Mouse (Mus musculus) heart, postnatal 4 days (tissue): Measurements from ENCODE around the gene Prcc. TPM values are rescaled to one million over a fixed set of nuclear protein-coding genes. Genes with fewer than 3 reads are reported as not detected.
"Not testable (repeated sequence)": the region's sequence is repeated elsewhere in the genome, so short reads cannot be mapped to it uniquely, and the experiment has no call there.

Experiments
- DNase-seq: peaks from one replicate; pipeline ENCODE4 v3.0.0; 2021
- total RNA-seq, 2 experiments: library from RNA; stranded (reverse); gene quantifications; 2 replicates each; pipeline ENCODE4 v1.2.3; 2021

Gene Prcc
- total RNA-seq, 2 experiments from 2014 or later = 56.2 to 56.9 TPM

DNA sequence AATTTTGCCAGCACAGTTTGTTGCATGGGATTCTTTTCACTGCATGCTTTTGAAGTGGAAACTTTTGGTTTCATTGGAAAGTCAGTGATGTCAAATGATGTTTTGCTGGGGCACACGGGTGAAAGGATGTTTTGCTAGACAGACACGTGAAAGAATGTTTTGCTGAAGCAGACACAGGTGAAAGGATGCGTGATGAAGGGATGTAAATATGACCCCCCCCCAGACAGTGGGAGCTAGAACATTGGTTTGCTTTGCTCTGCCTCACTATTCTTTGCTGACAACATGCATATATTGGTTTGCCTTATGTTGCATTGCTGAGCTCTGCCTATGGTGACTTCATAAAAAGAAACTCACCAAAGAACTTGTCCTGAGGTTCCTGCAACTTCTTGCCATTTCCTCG lies 40.4 kb downstream of the Prcc start:
- no peak for DNase-seq

DNA sequence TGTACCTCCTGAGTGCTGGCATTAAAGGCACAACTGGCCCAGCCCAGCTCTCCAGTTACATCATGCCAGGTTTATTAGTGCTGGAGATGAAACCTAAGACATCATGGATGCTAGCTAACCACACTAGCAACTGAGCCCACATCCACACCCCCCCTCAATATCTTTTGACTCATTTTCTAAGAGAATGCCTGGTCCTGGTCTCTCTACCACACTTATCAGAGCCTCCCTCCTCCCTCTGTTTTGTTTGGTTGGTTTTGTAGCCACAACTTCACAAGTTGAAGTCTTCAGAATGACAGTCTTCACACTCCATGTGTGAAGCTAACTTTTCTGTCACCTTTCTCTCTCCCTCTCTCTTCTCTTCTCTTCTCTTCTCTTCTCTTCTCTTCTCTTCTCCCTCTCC lies 44.5 kb downstream of the Prcc start:
- no peak for DNase-seq

DNA sequence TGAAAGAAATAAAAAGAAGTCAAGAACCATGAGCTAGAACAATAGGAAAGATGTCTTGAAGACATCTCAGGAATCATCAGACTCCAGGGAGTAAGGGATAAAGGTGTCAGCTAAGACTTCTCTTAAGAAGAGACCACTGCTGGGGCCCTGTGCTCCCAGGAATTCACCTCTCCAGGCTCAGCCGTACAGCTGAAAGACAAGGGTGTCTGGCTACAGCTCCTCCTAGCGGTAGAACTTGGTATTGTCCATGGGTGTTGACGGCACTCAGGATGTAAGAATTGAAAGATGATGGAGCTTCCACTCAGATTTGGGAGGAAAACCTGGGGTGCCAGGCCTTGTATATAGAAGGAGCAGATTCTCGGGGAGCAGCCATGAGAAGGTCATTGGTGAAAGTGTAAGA lies 46.8 kb downstream of the Prcc start:
- DNase-seq = peak; percentile 87

DNA sequence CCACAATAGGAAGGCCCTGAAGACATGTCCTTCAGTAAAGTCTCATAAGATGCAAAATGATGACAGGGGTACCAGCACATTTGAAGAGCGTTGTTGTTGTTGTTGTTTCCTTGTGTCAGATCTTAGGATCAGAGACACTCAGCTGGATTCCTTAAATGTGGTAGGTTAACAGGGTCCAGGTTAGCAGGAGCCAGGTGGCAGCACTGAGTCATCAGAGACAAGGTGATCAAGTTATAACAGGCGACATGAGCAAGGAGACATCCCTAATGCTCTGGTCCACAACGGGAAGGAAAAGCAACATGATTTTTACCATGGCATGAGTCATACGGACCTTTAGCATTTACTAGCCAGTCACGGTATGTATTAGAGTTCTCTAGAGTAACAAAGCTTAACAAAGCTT lies 51.9 kb downstream of the Prcc start:
- DNase-seq = no peak

DNA sequence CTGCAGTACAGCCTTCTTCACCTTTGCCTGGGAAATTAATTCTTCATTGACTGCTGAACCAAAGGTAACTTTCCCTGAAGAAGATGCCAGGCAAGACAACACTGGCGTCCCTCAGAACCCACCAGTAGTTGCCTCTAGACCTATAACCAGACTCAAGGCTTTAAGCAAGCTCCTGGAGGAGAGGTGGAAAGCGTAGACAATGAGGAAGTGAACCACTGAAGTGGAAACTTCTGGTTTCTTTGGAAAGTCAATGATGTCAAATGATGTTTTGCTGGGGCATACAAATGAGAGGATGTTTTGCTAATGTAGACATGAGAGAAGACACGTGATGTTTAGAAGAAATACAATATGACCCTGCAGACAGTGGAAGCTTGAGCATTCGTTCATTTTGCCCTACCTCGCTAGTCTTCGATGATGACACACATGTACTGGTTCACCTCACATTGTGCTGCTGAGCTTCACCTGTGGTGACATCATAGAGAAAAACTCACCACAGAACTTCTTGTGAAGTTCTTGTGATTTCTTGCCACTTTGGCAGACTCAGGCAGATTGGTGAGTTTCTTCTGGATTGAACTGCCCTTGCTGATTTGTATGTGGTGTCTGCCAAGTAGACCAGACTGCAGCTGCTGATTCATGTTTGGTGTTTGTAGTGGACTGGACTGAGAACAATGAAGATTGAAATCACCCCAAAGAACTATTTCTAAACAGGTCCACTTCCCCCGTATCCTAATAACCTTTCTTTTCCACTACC lies 53.1 kb downstream of the Prcc start:
- DNase-seq = no peak

DNA sequence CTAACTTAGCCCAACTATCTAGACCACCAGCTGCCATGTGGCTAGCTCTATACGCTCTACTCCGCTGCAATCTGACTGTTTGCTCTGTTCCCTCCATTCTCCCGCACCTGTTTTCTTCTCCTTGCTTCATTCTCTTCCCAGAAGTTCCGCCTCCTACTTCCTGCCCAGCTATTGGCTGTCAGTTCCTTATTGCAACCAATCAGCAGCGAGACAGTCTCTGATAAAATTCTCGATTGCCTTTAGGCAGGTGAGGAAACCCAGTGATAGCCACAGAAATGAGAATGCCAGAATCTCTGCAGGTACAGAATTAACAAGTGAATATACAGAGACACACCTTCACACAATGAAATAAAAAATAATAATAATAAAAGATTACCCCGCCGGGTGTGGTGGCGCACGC lies 56.4 kb downstream of the Prcc start:
- DNase-seq = no peak

DNA sequence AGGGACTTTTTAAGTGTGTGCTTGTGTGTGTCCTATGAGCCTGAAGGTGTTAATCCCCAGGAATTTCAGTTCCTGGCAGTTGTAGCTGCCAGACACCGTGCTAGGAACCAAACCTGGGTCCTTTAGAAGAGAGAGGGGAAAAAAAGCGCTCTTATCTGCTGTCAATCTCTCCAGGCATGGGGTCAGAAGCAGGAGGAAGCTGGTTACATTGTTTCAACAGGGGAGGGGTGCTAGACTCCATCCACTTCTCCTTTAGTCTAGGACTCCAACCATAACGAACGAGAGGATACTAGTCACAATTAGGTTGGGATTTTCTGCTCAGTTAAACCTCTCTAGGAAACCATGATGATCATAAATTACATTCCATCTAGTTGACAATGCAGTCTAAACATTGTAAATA lies 57.0 kb downstream of the Prcc start:
- no peak for DNase-seq

DNA sequence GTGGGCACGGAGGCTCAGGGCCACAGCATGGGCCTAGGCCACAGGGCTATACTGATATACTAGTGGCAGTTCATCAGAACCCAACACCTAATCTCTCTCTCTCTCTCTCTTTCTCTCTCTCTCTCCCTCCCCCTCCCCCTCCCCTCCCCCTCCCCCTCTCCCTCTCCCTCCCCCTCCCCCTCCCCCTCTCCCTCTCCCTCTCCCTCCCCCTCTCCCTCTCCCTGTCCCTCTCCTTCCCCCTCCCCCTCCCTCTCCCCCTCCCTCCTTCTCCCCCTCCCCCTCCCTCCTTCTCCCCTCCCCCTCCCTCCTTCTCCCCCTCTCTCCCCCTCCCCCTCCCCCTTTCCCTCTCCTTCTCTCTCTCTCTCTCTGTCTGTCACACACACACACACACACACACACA lies 61.2 kb downstream of the Prcc start, which contains the start of gene Pear1:
Gene Pear1, minus strand, starts transcription at position 101 of the 400 bp plus-strand sequence.
- DNase-seq = not testable (repeated sequence)

DNA sequence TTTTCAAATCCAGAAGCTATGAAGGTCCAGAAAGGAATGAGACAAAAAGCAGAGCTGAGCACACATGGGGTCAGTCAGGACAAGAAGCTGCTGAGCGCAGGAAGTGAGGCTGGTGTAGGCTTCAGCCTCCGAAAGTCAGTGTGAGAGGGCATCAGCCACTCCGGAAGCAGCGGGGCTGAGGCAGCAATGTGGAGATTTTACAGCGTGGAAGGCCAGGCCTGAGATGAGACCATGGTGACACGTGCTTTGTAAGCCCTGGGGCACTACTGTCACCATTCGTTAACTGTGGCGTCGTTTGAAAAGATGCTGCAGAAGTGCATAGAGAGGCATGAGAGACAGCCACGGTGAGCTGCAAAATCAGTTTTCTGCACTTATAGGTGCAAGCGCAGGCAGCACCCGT lies 67.2 kb downstream of the Prcc start:
- no peak for DNase-seq

DNA sequence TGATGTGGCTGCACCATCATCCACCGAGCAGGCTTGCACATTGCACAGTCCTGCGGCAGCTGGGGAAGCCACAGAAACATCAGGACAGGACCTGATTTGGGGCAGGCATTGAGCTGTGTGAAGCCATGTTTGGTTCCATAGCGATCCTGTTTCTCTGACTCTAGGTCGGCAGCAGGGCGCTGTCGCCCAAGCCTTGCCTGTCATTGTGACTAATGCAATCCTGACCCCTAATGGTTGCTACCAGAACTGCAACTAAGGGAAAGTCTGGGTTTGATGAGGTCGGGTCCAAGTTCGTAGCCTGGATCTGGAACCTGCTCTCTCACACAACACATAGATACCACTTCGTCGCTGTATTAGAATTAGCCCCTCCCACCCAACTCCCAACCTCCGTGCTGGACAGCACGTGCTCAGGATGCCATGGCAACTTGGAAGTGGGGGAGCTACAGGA lies 68.7 kb downstream of the Prcc start:
- peak; percentile 85 for DNase-seq

DNA sequence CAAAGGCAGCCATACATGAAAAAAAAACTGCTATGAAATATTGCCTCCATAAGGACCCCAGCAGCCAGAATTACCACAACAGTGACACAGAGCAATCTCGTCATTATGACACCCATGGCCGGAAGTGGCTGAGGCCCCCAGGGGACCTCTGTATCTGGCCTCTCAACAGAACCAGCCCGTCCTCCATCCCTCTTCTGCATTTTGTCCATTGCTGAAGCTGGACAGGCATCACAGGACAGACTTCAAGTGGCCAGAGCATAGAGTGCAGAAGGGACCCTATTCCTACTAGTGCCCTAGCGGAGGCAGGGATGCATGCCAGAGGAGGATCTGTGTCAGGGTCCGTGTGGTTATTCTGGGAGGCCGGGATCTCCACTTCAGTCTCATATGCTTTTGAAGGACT lies 69.2 kb downstream of the Prcc start:
- no peak for DNase-seq

DNA sequence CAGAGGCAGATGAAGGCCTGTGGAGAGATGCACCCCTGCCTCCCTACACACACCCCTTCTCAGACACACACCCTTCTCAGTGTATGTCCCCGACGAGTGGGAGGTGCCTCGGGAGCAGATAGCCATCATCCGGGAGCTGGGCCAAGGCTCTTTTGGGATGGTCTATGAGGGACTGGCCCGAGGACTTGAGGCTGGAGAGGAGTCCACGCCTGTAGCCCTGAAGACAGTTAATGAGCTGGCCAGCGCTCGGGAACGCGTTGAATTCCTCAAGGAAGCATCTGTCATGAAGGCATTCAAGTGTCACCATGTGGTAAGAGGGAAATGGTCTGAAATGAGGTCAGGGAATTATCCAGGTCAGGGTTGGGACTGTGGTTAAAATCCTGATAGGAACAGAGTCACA lies 72.5 kb downstream of the Prcc start:
- DNase-seq = peak; percentile 37

DNA sequence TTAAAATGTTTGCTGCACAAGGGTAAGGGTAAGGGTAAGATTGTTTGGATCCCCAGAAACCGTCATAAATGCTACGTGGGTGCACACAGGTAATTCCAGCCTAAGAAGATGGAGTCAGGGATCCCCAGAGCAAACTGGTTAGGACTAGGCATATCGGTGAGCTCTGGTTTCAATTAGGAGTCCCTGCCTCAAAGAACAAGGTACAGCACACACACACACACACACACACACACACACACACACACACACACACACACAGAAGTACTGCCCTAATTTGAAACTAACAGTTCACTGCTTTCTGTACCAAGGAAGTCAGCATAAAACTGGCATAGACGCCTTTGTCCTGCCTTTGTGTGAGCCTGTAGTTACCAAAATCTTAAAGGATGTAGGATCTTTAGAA lies 73.0 kb downstream of the Prcc start:
- DNase-seq = no peak

DNA sequence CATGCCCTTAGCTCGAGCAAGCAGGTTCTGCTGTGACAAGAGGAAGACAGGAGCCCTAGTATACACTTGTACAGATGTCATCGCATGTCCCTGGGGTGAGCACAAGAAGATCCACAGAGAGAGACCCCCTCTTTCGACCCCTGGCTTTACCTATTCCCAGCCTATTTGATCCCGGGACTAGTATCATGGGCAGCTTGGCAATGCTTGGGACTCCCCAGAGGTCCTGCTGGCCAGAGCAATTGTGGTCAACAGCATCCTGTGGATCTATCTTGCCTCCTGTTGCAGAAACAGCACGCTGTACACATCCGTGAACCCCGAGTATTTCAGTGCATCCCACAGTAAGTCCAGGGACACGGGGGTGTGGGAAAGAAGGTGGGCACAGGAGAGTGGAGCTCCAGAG lies 74.1 kb downstream of the Prcc start:
- DNase-seq = no peak

DNA sequence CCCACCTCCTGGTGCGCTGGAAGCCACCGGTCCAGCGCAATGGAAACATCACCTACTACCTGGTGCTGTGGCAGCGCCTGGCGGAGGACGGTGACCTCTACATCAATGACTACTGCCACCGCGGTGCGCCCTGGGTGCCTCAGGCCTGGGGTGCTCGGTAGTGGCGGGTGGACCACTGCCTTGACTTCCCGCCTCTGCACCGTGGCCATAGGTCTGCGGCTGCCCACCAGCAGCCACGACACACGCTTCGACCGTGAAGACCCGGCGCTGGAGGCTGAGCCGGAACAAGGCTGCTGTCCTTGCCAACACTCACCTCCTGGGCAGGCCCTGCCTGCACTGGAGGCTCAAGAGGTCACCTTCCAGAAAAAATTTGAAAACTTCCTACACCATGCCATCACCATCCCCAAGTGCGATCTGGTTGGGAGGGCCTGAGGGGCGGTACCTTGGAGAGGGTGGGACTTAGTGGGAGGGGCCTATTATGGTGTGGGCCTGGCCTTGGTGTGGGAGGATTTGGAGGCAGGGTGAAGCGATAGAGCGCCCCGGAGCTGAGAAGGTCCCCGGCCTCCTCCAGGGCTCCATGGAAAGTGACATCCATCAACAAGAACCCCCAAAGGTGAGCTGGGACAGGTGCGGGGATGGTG lies 76.0 kb downstream of the Prcc start:
- DNase-seq = no peak

Other genes starting within 250 kb of the Prcc start
- under 1 TPM; 0.50 to 0.57 TPM for gene Lrrc71, start 137.0 kb downstream of the Prcc start, total RNA-seq
- gene Ntrk1, start 90.4 kb downstream of the Prcc start, total RNA-seq = under 1 TPM; 0.09 to 0.10 TPM
- gene Insrr, start 88.7 kb downstream of the Prcc start, total RNA-seq = under 1 TPM in 1 of 2 experiments, not detected in 1; 0.07 TPM
- gene Pear1, start 61.3 kb downstream of the Prcc start, total RNA-seq = 10 to 100 TPM; 24.8 to 26.1 TPM
- gene Sh2d2a, start 38.9 kb downstream of the Prcc start, total RNA-seq = under 1 TPM in 1 of 2 experiments, not detected in 1; 0.12 TPM
- 100 to 1,000 TPM; 146 to 151 TPM for gene Hdgf, start 20.7 kb upstream of the Prcc start, total RNA-seq
- gene Mrpl24, start 33.9 kb upstream of the Prcc start, total RNA-seq = 10 to 100 TPM; 68.2 to 68.9 TPM
- gene Isg20l2, start 44.7 kb upstream of the Prcc start, total RNA-seq = 10 to 100 TPM; 20.1 to 21.2 TPM
- gene Rrnad1, start 45.1 kb upstream of the Prcc start, total RNA-seq = 1 to 10 TPM; 7.7 to 8.9 TPM
- gene Crabp2, start 63.1 kb upstream of the Prcc start, total RNA-seq = 1 to 10 TPM in 1 of 2 experiments, under 1 TPM in 1; 0.91 to 1.0 TPM
- 10 to 100 TPM; 66.5 to 70.4 TPM for gene Nes, start 85.5 kb upstream of the Prcc start, total RNA-seq
- gene Bcan, start 114.6 kb upstream of the Prcc start, total RNA-seq = under 1 TPM; 0.12 to 0.29 TPM
- gene Hapln2, start 142.0 kb upstream of the Prcc start, total RNA-seq = not detected
- gene Gpatch4, start 157.5 kb upstream of the Prcc start, total RNA-seq = 1 to 10 TPM; 7.2 to 7.5 TPM
- gene Naxe, start 172.9 kb upstream of the Prcc start, total RNA-seq = 10 to 100 TPM; 77.4 to 80.8 TPM
- not detected for gene Ttc24, start 192.7 kb upstream of the Prcc start, total RNA-seq
- gene Iqgap3, start 196.4 kb upstream of the Prcc start, total RNA-seq = 10 to 100 TPM; 49.2 to 56.5 TPM